Mouse (Mus musculus) liver, embryonic 14.5 days (tissue): ENCODE measurements around the gene Lipc.

Source experiments
- CTCF ChIP-seq: IDR thresholded peaks from 2 replicates; pipeline ENCODE4 v1.5.1; 2016; ENCODE audit warnings: antibody characterized with exemption, low read depth, control low read depth
- EP300 ChIP-seq: IDR thresholded peaks from 2 replicates; pipeline ENCODE4 v1.6.1; 2016; ENCODE audit warnings: antibody characterized with exemption, low read depth

- no peak for TF ChIP-seq CTCF
- TF ChIP-seq EP300, result peak; percentile 46
Observed at GRCm38 (mm10) chr9:70775517-70775916, 176.5 kb downstream of the Lipc start.
